Mouse (Mus musculus) telencephalon, adult 2 months (tissue): ENCODE measurements at regions not wholly inside any gene's neighbourhood (a gene's known extent, or its start where the extent isn't known, plus 50 kb on each side); places are given as distances from the start of the nearest gene placed in this dataset.
A peak's percentile ranks its signal among the peaks of the same experiment; 100 is the strongest.
"Not testable (repeated sequence)": the region's sequence is repeated elsewhere in the genome, so short reads cannot be mapped to it uniquely, and the experiment has no call there.

Experiments used
- DNase-seq: peaks from one replicate; pipeline ENCODE4 v3.0.0-alpha.2; 2011; ENCODE audit warnings: low read depth, low spot score

DNA sequence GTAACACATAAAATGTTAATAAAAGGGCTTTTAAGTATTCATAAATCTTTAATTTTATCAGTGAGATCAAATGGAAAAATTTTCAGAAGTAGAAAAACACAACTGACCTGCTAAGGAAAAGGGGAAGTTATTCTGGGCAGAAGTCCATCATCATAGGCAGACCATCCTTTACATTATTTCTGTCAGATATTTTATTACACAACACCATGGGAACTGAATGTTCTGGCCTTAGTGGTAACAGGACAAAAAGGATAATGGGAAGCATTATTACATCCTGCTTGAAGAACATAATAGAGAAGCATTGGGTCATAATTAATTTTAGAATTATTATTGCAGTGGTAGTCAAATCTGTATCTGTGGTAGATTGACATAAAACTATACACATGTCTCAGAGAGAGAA, 603.5 kb upstream of the Gje1 start:
- DNase-seq = no peak

DNA sequence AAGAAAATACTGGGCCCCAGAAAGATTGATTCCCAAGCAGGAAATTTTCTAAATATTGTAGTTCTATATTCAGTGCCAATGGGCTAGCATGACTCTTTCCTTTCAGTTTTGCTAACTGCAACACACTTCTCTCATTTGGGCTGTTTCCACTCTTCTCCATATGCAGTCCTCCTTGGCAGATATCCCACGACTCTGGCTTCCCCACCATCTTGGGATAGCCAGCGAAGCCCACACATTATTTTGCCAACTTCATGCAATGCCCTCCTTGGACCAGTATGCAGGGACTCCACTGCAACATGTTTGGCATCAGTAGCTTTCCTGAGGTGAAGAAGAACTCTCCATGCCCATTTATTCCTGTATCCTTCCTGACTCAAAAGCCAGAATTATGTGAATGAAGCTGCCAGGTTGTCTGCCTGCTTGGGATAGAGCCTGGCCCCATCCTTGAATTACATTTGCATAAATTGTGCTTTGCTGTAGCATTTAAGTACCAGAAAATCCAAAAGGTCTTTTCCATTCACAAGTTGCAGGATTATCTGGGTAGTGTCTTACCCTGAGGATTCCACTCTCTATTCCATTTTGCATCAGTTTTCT, 599.1 kb upstream of the Gje1 start:
- no peak for DNase-seq

DNA sequence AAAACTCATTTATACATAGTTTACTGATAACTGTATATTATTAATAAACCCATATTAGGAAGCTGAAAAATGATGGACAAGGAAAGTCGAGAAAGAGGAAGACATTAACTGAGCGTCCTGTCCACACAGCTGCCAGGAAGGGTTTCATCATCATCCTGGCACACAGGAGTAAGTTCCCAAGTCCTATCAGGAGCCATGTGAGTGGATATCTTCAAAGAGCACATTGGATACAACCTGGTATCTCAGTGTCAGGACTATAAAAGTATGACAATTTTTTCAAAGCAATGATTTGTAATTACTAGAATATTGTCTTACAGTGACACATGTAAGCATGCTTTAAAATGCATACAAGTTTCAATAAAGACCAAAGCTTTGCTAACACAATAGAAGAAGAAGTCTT, 592.6 kb upstream of the Gje1 start:
- DNase-seq = no peak

DNA sequence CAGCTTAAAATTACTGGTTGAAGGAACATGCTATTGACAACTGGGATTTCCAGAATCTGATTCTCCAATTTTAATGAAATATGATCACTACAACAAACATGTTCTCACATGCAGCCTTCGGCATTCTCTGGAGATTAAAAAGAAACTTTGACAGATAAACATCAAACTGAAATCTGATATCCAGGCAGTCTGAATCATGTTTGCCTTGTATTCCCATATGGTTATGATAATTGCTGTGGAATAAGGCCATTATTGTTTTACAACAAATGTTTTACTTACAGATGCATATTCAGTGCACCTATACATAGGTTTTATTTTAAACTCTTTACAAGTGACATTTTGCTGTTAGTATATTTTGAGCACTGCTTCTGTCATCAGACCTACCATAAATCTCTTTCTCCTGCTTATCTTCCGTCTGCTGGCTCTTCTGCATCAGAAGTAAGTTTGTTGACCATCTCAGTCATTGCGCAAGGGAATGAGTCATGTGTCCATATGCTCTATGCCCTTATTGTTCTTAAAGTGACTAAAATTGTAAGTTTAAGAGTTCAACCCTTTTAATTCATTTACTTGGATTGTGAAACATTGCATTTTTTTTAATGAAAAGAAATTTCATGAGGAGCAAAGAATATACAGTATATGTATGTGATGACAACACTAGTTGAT, 587.9 kb upstream of the Gje1 start:
- no peak for DNase-seq

DNA sequence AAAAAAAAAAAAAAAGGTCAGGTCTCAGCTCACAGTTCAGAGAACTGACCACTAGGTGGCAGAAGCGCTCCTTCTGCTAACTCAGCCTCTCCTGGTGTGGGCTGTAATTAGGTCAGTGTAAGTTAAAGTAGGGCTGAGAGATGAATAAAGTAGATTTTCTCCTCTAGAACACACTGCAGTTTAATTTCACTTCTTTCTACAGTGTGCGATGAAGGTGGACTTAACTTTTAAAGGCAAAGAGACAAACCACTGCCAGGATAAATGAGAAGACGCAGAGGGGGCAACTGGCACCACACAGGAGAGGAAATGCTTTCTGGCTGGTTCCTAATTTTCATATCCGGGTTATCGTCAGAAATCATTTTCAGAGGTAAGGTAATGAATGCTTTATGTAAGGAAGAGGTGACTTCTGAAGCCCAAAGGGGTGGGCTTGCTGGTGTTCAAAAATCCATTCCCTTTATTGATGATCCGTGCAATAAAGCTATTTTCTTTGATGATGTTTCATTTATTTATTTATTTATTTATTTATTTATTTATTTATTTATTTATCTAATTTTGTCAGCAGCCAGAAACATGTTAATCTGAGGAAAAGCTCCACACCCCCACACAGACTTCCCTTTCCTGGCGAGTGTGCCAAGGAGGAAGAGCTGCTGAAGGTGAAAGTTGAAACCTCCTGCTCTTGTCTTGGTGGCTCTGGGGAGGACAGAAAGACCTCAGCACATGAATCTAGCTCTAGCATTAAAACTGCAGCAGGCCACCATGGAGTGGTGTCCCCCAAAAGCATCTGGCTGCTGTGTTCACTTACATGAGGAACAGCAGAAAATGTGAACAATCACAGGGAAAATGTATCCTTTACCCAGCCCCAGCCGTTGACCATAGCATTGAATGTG, 582.4 kb upstream of the Gje1 start:
- peak; percentile 65 for DNase-seq

DNA sequence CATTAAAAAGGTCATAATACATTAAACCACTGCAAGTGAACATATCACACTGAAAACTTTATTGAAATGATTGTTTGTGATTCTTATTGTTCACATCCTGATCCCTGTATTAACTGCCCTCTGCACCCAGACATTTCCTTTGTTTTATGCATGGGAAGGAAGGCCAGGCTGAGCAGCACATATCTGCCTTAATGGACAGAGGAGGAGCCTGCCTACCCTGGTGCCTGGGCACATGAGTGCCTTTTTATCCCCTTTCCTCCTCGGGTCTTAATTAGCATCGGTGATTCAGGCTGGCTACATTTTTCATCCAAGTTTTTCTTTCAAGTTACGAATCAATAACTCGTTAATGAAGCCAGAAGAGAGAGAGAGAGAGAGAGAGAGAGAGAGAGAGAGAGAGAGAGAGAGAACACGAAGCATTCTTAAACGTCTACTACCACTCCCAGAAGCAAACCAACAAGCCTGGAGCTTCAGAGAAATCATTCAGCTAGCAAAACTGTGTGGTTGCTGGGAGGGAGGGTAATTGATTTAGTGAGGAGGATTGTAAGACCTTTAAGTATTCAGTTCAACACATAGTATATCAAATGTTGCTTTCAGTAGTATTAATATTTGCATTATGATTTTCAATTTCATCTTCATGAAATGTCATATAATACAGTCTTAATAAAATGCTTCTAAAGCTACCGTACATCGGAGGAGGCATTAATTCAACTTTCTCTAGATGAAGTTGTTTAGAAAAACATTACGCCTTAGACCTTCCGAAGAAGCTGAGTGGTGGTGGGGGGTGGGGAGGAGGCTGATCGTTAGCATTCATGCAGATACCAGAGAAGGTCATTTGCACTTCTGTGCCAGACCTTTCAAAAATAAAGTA, 581.6 kb upstream of the Gje1 start:
- no peak for DNase-seq

DNA sequence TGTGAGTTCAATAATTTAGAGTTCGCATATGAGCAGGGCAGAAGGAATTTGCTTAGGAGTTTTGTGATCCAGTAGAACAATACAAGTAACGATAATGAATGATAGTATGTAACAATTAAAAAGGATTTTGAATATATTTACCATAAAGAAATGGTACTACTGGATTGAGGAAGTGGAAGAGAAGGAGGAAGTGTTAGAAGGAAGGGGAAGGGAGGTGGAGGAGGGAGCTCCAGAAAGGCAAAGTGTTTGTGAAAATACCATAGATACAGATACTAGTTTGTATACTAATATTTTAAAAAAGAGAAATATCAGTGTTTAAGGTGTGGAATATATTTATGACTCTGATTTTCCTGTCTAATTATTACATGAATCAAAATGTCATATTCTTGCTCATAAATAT, 579.2 kb upstream of the Gje1 start:
- DNase-seq = no peak

DNA sequence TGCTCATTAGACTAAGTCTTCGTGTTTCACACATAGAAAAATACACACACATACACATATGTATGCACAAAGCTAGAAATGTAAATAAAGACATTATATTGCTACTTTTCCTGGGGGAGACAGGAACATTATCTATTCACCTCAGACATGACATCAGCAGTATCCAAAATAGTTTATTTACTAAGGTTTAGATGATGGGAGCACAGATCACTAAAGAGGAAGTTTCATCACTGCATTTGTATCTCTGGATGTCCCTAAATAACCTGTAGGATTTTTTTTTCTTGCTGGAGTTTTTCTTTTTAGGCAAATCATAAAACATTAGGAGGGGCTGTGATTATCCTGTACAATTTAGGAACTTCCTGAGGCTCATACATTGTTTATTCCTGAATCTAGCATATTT, 576.1 kb upstream of the Gje1 start:
- DNase-seq = no peak

DNA sequence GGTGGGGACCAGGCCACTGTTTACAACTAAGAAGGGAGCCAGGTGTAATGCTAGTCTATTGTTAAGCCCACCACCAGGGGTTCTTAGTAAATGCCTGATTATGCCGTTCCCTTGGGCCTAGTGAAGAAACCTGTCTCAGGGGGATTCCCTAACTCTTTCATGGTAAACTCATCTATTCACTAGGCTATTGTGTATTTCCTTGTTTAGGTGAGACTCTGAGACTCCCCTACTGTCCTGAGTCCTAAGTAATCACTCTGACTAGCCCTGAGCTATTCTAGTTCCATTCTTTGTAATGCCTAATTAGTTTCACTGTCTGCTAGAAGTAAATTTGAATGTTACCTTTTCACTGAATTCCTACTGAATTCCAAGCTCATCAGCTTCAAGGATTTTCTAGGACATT, 545.3 kb upstream of the Gje1 start:
- not testable (repeated sequence) for DNase-seq

DNA sequence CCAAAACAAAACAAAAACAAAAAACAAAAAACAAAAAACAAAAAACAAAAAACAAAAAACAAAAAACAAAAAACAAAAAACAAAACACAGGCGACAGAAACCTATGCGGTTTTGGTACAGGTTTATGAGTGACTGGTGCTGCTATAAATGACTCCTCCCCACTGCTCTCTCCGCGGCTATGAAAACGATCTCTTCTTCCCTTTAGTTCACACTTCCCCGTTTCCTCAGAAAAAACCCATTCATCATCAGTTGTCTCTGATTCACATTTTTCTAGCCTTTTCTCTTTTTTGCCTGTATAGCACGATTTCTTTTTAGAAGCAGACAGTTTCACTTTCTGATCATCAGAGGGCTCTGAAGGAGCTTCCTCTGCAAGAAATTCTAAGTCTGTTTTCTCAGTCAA, 544.3 kb upstream of the Gje1 start:
- DNase-seq = not testable (repeated sequence)

DNA sequence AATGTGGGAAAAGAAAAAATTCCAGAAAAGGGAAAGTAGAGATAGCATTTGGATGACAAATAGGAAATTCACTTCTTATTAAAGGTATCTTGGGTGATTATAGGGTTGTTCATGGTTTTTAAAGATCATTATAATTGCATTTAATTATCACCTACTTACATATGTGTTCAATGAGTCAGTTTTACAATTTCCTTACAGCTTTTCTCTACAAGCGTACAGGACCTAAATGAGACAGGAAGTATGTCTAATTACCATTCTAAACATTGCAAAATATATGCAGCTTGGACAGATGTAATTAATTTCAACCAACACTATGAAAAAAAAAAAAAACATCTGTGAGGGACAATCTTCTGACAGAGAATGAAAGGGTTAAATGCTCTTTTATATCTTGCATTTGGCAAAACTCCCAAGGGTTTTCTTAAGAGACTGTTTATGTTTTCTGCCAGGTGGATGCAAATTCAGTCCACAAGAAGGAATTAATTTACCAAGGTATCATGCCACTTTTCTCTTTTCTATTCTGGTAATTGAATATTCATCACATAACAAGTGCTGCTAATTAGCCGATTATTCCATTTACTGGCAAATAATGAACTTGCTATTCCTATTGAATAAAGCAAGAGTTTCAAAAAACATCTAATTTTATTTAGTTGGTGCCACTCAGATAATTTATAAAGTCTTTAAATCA, 531.5 kb upstream of the Gje1 start:
- no peak for DNase-seq

DNA sequence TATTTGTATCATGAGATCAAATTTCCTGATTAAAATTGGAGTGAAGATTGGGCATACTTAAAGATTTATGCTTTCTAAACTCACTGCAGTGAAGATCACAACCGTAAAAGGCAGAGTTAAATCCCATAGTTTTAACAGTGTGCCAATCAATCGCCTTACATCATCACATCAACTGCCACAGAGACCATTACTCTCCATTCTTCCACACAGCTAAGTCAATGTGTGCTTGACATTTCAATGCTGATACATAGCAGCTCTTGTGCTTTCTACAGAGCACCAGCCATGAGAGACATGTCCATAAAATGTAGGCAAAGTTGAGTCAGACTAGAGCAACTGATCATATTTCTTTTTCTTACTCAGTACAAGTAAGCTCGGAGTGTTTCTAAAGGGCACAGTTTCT, 530.9 kb upstream of the Gje1 start:
- no peak for DNase-seq

DNA sequence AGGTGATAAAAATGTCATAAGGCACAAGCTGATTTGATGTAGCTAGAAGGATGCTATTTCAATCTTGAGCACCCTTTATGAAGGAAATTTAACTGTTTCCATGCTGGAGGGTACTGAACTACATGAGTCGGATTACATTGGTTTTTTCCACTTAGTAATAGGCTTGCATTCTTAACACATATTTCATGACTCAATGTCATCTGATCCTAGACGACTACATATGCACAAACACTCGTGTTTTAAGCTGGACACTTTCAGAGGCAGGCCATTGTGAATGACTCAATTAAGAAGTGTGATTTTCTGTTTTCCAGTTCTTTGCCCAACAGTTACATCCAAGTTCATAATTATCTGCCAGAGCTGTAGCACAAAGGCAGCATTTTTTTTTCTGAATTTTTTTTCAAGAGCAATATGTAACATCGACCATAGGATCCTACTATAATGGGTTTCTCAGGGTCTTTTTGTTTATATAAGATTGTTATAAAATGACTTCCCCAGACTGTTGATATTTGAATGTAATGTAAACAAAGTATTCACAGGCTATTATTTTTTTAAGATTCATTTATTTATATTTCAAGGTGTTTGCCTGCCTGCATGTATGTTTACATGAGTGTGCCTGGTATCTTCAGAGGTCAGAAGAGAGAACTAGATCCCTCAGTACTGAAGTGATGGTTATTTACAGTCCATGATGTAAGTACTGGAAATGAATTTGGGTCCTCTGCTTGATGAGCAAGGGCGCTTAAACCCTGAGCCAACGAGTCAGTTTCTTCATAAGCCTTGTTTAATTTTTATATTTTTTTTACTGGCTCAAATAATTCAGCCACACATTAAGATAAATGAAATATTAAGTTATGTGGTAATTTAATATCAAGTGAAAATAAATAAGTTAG, 526.6 kb upstream of the Gje1 start:
- DNase-seq = no peak

DNA sequence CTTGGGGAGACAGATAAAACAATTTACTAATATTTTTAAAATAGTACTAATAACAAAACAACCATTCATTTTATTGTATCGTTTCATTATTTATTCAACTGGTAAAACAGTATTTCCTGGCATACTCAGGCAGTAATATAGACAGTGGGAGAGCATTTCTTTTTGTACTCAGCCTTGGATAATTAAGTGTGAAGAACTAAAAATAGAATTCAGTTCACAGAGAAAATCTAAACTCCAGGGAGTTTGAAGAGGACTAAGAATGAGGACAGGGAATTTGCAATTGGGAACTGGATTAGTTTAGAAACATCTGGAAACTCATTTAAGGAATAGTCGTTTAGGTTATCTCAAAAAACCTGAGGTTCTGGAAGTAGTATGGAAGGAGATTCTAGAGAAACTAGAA, 525.4 kb upstream of the Gje1 start:
- DNase-seq = no peak

DNA sequence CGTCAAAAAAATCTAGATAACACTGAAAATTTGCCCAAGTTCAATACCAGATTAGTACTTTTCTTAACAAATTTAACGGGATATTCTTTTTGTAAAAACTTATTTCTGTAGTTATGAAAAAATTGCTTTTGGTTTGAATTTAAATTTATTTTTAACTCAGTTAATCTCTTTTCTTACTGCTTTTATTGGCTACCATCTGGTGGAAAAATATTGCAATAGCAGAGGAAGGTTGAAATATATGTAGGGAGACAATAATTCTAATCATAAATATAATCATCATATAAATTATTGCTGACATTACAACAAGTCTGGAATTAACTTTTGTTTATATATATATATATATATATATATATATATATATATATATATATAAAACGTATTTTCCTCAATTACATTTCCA, 500.9 kb upstream of the Gje1 start:
- DNase-seq = no peak

DNA sequence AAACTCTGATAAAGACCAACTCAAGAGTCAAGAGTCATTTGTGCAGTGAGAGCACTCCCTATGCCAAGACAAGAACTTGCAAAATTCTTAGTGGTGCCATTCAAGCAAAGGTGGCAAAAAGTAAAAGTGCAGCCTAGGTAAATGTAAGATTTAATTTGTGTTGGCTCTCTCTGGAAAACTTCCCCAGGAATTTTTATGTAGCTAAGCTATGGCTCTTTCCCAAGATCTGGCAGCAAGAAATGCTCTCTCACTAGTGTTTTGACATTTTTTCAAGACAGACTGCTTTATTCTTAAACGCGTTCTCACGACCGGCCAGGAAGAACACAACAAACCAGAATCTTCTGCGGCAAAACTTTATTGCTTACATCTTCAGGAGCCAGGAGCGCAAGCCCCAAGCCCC, 461.6 kb upstream of the Gje1 start:
- peak; percentile 9 for DNase-seq

DNA sequence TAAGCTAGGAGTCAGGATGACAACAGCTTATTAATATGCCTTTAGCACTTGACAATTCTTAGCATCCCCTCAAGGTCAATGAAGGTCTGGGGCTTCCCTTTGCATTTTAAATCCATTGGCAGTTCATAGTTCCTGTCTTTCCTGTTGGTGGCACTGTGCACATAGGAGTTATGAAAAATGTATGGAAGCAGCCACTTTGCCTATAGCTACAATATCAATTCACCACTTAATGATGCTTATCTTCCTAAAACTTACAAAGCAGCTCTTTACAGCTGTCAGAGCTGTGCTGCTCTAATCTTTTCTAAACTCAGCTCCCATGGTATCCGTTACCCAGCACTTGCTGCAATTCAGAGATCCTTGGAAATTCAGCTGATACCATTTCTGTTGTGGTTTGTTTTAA, 456.4 kb upstream of the Gje1 start:
- DNase-seq = no peak

DNA sequence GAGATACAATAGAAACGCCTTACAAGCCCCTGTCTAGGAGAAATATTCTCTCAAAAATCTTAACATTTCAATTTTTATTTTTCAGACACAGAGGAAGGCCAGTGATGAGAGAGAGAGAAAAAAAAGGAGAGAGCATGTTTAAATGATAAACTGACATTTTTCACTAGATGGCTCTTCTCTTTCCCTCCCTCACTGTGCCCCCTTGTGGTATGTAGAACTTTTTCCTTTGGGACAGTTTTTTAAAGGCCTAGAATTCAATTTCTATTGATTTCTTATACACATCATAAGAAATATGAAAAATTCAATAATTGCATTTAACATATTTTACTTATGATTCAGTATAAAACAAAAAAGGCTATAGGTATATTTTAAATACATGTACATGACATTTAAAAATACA, 454.5 kb upstream of the Gje1 start:
- DNase-seq = no peak

DNA sequence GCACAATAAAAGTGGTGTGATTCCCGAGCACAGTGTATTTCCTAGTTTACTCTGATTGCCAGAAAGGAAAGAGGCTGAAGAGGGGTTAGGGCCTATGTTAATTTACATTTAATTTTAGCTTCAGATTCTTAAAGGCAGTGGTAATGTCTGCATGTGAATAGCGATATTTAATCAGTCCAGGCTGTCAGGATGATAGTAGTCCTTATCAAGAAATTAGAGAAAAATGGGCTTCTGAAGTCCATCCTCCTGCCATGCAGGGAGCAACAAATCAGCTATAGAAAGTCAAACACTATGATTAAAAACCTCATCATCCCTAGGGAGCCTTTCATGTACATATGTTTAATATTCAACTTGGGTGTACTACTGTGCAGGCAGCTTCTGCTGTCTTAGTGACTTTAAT, 422.7 kb upstream of the Gje1 start:
- no peak for DNase-seq
